Mouse (Mus musculus) A20 (cell line): ENCODE data around the gene Kctd19.

Experiments used
- DNase-seq: peaks from one replicate; pipeline ENCODE4 v3.0.0-alpha.2; 2011; ENCODE audit warnings: low read depth, low spot score

Kctd19 gene

GRCm38 (mm10) chr8:105336373-105337130, 76.8 kb downstream of the Kctd19 start:
- no peak for DNase-seq
